Mouse (Mus musculus) stomach, embryonic 14.5 days (tissue): ENCODE data around the gene Smlr1. TPM values are rescaled to one million over a fixed set of nuclear protein-coding genes. Genes with fewer than 3 reads are reported as not detected.

Experiments used
- ATAC-seq: fragments of 200-750 bp; cut with Nextera tagmentation; 2 replicates; pipeline ENCODE4 v1.8.0; 2017; ENCODE audit warnings: low read depth, moderate TSS enrichment; ENCODE audit not compliant: insufficient number of reproducible peaks, insufficient read depth, low FRiP score
- H3K27ac ChIP-seq: fragments of 300-500 bp; sonication (generic); 2 replicates; pipeline ENCODE4 v1.5.1; 2014; ENCODE audit warnings: mild to moderate bottlenecking, low read length, moderate library complexity, mixed read lengths
- H3K27me3 ChIP-seq: fragments of 300-500 bp; sonication (generic); 2 replicates; pipeline ENCODE4 v1.6.1; 2014; ENCODE audit warnings: low read length, control low read depth, mixed read lengths; ENCODE audit not compliant: control insufficient read depth, insufficient read depth
- H3K36me3 ChIP-seq: fragments of 300-500 bp; sonication (generic); 2 replicates; pipeline ENCODE4 v1.6.1; 2014; ENCODE audit warnings: mild to moderate bottlenecking, control low read depth, low read length, moderate library complexity, mixed read lengths; ENCODE audit not compliant: control insufficient read depth, insufficient read depth
- H3K4me1 ChIP-seq: fragments of 300-500 bp; sonication (generic); 2 replicates; pipeline ENCODE4 v1.6.1; 2014; ENCODE audit warnings: low read length, control low read depth, mixed read lengths; ENCODE audit not compliant: control insufficient read depth, insufficient read depth
- H3K4me2 ChIP-seq: fragments of 300-500 bp; sonication (generic); replicated peaks from 2 replicates; pipeline ENCODE4 v1.6.1; 2014; ENCODE audit warnings: low read depth, low read length, control low read depth
- H3K4me3 ChIP-seq: fragments of 300-500 bp; sonication (generic); 2 replicates; pipeline ENCODE4 v1.5.1; 2014; ENCODE audit warnings: low read depth, low read length, control low read depth
- H3K9ac ChIP-seq: fragments of 300-500 bp; sonication (generic); replicated peaks from 2 replicates; pipeline ENCODE4 v1.6.1; 2014; ENCODE audit warnings: low read depth, mild to moderate bottlenecking, control low read depth, low read length, moderate library complexity, mixed read lengths
- H3K9me3 ChIP-seq: fragments of 300-500 bp; sonication (generic); 2 replicates; pipeline ENCODE4 v1.6.1; 2016; ENCODE audit warnings: low read depth, low read length, control low read depth; ENCODE audit not compliant: control insufficient read depth
- WGBS: fragments of 180-500 bp; shearing (Covaris S2); extraction: QIAGEN DNeasy Blood & Tissue Kit; methylation state at CpG from one replicate; pipeline ENCODE4 v1.1.7; 2014; 5-methylcytosine and 5-hydroxymethylcytosine counted together
- polyA plus RNA-seq: library from polyadenylated mRNA; unstranded; fragments of >200 nt; fragmentation: Nextera tagmentation; extraction: Ambion mirVana; gene quantifications from 2 replicates; pipeline ENCODE4 v1.2.1, GENCODE M21; 2014

Smlr1 gene
- polyA plus RNA-seq, 1 experiment from 2014 or later = not detected

- H3K27ac ChIP-seq = no peak overlapping the region
- H3K9ac ChIP-seq = no peak overlapping the region
- WGBS = 69% methylated on average over 4 of the region's 4 CpGs
- H3K36me3 ChIP-seq = no peaks in the 10 kb centered on the region; the same call in 1 of the 2 replicates
- H3K4me1 ChIP-seq = no peaks in the 10 kb centered on the region
- H3K27me3 ChIP-seq = no peaks in the 10 kb centered on the region
- H3K9me3 ChIP-seq = no peaks in the 10 kb centered on the region
- H3K4me2 ChIP-seq = no peak overlapping the region
- ATAC-seq = no peak
- no peak overlapping the region for H3K4me3 ChIP-seq
These were observed 9.9 kb downstream of the Smlr1 start for GRCm38 (mm10) chr10:25526156-25526555.

- H3K9me3 ChIP-seq = no peaks in the 10 kb centered on the region
- no peaks in the 10 kb centered on the region; the same call in none of the 2 replicates for H3K36me3 ChIP-seq
- 90% methylated on average over 8 of the region's 8 CpGs for WGBS
- H3K4me3 ChIP-seq = no peak overlapping the region
- no peak for ATAC-seq
- no peak overlapping the region for H3K4me2 ChIP-seq
- H3K9ac ChIP-seq = no peak overlapping the region
- H3K27me3 ChIP-seq = no peaks in the 10 kb centered on the region
- H3K4me1 ChIP-seq = no peaks in the 10 kb centered on the region
- no peak overlapping the region for H3K27ac ChIP-seq
These were observed 12.3 kb downstream of the Smlr1 start for GRCm38 (mm10) chr10:25523727-25524126.

GRCm38 (mm10) chr10:25520428-25520827 is 15.6 kb downstream of the Smlr1 start:
- Histone ChIP-seq H3K9me3 (no peaks in the 10 kb centered on the region), H3K36me3 (no peaks in the 10 kb centered on the region; the same call in none of the 2 replicates), H3K4me3 (no peak overlapping the region), H3K27me3 (no peaks in the 10 kb centered on the region), H3K4me2 (no peak overlapping the region), H3K4me1 (no peaks in the 10 kb centered on the region), H3K27ac (no peak overlapping the region), H3K9ac (no peak overlapping the region)
- no peak for ATAC-seq
- whole genome bisulfite sequencing = 83% methylated on average over 5 of the region's 5 CpGs

GRCm38 (mm10) chr10:25519954-25520353 is 16.1 kb downstream of the Smlr1 start:
- Histone ChIP-seq H3K9ac (no peak overlapping the region), H3K27me3 (no peaks in the 10 kb centered on the region), H3K36me3 (no peaks in the 10 kb centered on the region; the same call in none of the 2 replicates), H3K27ac (no peak overlapping the region), H3K4me3 (no peak overlapping the region), H3K9me3 (no peaks in the 10 kb centered on the region), H3K4me1 (no peaks in the 10 kb centered on the region), H3K4me2 (no peak overlapping the region)
- ATAC-seq = no peak
- 68% methylated on average over 3 of the region's 3 CpGs for WGBS

GRCm38 (mm10) chr10:25513821-25514220 is 22.2 kb downstream of the Smlr1 start:
- Histone ChIP-seq H3K4me2 (no peak overlapping the region), H3K36me3 (peaks cover 8% of the 10 kb centered on the region), H3K4me3 (no peak overlapping the region), H3K9me3 (no peaks in the 10 kb centered on the region), H3K27me3 (no peaks in the 10 kb centered on the region), H3K27ac (no peak overlapping the region), H3K9ac (no peak overlapping the region), H3K4me1 (no peaks in the 10 kb centered on the region)
- no peak for ATAC-seq
- 54% methylated on average over 1 of the region's 1 CpGs for WGBS

- H3K27ac ChIP-seq = no peak overlapping the region
- ATAC-seq = no peak
These were observed 32.8 kb downstream of the Smlr1 start for GRCm38 (mm10) chr10:25503250-25503649.

GRCm38 (mm10) chr10:25499323-25500071 is 36.6 kb downstream of the Smlr1 start:
- no peak overlapping the region for H3K4me2 ChIP-seq
- H3K27ac ChIP-seq = no peak overlapping the region
- H3K9ac ChIP-seq = no peak overlapping the region
- no peak for ATAC-seq
- peaks cover 10% of the 10 kb centered on the region; the same call in 1 of the 2 replicates for H3K36me3 ChIP-seq
- H3K9me3 ChIP-seq = no peaks in the 10 kb centered on the region
- whole genome bisulfite sequencing = 60% methylated on average over 10 of the region's 10 CpGs
- no peaks in the 10 kb centered on the region for H3K27me3 ChIP-seq
- H3K4me3 ChIP-seq = no peak overlapping the region
- no peaks in the 10 kb centered on the region for H3K4me1 ChIP-seq

More at GRCm38 (mm10) chr10:25503250-25503649, 32.8 kb downstream of the Smlr1 start:
- no peaks in the 10 kb centered on the region for H3K4me1 ChIP-seq
- no peak overlapping the region for H3K9ac ChIP-seq
- H3K4me2 ChIP-seq = no peak overlapping the region
- 46% methylated on average over 5 of the region's 5 CpGs for WGBS
- no peak overlapping the region for H3K4me3 ChIP-seq
- no peaks in the 10 kb centered on the region for H3K9me3 ChIP-seq
- no peaks in the 10 kb centered on the region for H3K27me3 ChIP-seq
- H3K36me3 ChIP-seq = peaks cover 14% of the 10 kb centered on the region; the same call in 1 of the 2 replicates

GRCm38 (mm10) chr10:25488456-25488855 is 47.6 kb downstream of the Smlr1 start:
- no peaks in the 10 kb centered on the region for H3K9me3 ChIP-seq
- no peak overlapping the region for H3K9ac ChIP-seq
- 22% methylated on average over 1 of the region's 1 CpGs for WGBS
- H3K4me1 ChIP-seq = no peaks in the 10 kb centered on the region
- no peak for ATAC-seq
- H3K27ac ChIP-seq = no peak overlapping the region
- H3K36me3 ChIP-seq = no peaks in the 10 kb centered on the region; the same call in 1 of the 2 replicates
- no peak overlapping the region for H3K4me2 ChIP-seq
- no peak overlapping the region for H3K4me3 ChIP-seq
- no peaks in the 10 kb centered on the region for H3K27me3 ChIP-seq
